Mouse (Mus musculus): ENCODE data around the gene Thbs3.

Gene Thbs3

GRCm38 (mm10) chr3:89226900-89227299 is 11.9 kb downstream of the Thbs3 start, which contains the start of gene Mtx1:
Gene Mtx1, minus strand, starts transcription at chr3:89227088.
- no peak for DNase-seq (ENCODE audit: low spot score in 2 of 2)

- peak; percentile 85 to 92 for DNase-seq (ENCODE audit: low spot score in 2 of 2)
These were observed 12.6 kb downstream of the Thbs3 start for GRCm38 (mm10) chr3:89227307-89228179.

GRCm38 (mm10) chr3:89228180-89228549 is 13.2 kb downstream of the Thbs3 start:
- DNase-seq (ENCODE audit: low spot score in 2 of 2), result peak in 1 of 2 experiments; percentile 88

GRCm38 (mm10) chr3:89228836-89229235 is 13.9 kb downstream of the Thbs3 start, which contains the start of gene Muc1:
Gene Muc1, plus strand, starts transcription at chr3:89229057.
- no peak for DNase-seq (ENCODE audit: low spot score in 2 of 2)

DNA sequence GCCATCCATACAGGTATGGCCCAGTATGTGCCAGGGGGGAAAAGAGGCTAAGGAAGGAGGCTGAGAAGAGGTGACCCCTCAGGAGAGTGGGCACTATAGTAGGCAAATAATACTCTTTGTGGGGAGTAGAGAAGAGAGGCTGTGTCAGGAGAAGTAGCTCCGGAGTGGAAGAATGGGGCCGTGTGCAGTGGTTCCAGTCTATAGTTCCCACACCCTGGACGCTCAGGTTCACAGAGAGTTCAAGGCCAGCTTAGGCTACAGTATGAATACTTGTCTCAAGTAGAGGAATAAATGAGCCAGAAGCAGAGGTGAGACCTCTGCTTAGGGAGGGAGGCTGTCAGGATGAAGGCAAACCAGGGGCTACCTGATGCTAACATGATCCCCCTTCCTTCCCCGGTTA is 14.3 kb downstream of the Thbs3 start:
- DNase-seq (ENCODE audit: low spot score in 2 of 2), result no peak

DNA sequence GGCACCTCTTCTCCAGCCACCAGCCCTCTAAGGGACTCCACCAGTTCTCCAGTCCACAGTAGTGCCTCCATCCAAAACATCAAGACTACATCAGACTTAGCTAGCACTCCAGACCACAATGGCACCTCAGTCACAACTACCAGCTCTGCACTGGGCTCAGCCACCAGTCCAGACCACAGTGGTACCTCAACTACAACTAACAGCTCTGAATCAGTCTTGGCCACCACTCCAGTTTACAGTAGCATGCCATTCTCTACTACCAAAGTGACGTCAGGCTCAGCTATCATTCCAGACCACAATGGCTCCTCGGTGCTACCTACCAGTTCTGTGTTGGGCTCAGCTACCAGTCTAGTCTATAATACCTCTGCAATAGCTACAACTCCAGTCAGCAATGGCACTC is 15.6 kb downstream of the Thbs3 start:
- no peak for DNase-seq (ENCODE audit: low spot score in 2 of 2)

DNA sequence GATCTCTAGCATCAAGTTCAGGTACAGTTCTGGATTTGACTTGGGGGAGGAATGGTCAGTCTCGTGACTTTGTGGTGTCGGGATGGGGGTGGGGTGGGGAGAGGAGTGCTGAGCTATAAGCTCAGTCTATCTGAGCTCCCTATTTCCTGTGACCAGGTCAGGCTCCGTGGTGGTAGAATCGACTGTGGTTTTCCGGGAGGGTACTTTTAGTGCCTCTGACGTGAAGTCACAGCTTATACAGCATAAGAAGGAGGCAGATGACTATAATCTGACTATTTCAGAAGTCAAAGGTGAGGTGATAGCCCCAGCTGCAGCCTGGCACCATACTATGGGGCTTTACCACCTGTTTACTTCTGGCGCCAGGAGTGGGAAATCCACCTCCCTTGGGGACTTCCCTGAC is 16.4 kb downstream of the Thbs3 start:
- no peak for DNase-seq (ENCODE audit: low spot score in 2 of 2)

DNA sequence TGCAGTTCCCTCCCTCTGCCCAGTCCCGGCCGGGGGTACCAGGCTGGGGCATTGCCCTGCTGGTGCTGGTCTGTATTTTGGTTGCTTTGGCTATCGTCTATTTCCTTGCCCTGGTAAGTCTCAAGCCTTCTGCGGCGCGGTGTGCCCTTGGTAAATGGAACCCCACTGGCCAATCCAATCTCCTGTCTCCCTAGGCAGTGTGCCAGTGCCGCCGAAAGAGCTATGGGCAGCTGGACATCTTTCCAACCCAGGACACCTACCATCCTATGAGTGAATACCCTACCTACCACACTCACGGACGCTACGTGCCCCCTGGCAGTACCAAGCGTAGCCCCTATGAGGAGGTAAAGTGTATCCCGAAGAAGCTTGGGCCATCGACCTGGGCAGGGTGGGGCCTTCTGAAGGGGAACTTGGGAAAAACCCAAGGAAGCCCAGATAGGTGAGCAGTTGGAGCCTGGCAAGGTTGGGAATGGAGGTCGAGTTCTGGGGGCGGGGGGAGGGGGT is 16.8 kb downstream of the Thbs3 start:
- DNase-seq (ENCODE audit: low spot score in 2 of 2), result no peak

- no peak for DNase-seq (ENCODE audit: low spot score in 2 of 2)
These were observed 17.6 kb downstream of the Thbs3 start for GRCm38 (mm10) chr3:89232614-89233013.

- DNase-seq (ENCODE audit: low spot score in 2 of 2), result no peak
These were observed 18.7 kb downstream of the Thbs3 start for GRCm38 (mm10) chr3:89233562-89234110.

GRCm38 (mm10) chr3:89236516-89236915 is 21.5 kb downstream of the Thbs3 start:
- DNase-seq (ENCODE audit: low spot score in 2 of 2), result peak in 1 of 2 experiments; percentile 60

DNA sequence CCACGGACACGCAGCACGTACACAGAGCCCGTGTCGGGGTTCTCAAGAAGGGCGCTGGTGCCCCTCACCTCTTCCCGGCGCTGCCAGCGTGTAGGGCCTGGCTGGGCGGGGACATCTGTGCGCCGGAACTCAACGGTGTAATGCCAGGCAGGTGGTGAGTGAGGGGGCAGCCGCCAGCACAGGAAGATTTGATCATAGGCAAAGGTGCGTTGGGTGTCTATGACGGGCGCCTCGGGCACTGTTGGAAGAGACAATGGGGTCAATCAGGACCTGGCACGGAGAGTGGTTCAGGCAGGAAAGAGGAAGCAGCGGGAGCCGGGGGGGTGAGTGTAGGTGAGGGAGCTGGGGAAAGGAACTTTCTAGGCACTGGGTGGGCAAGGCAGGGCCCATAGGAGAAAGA is 22.7 kb downstream of the Thbs3 start:
- no peak for DNase-seq (ENCODE audit: low spot score in 2 of 2)

DNA sequence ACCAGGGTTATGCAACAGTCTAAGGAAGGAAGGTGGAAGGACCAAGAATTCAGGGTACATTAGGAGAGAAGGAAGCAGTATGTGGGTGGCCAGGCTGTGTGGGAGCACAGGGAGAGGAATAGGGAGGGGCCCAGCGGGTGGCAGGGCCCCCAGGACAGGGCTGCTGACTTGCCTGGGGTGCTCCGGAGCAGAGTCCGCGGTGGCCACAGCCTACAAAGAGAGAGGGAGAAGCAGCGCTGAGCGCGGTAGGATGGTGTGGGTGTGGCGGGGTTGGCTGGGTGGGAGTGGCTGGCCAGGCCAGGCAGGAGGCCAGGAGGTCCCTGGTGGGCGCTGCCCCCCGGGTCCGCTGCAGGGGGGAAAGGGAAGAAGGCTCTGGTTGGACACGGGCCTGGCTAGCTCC is 23.5 kb downstream of the Thbs3 start:
- no peak for DNase-seq (ENCODE audit: low spot score in 2 of 2)

- peak in 1 of 2 experiments; percentile 64 for DNase-seq (ENCODE audit: low spot score in 2 of 2)
These were observed 27.4 kb downstream of the Thbs3 start for GRCm38 (mm10) chr3:89242331-89242895.

DNA sequence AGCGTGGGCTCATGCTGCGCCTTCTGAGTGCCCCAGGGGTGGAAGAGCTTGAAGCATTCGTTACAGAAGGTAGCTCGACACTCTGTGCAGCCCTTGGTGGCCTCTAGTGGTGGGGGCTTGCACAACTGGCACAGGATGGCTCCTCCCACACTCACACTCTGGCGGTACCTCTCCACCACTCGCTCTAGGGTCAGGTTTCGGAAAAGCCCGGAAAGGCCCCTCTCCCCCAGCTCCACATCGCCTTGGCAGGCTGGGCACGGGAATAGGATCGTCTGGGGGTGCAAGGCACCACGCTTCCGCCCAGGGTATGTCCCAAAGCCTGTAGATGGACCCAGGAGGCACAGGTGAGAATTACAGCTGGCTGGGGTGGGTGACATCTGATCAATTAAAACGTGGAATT is 28.6 kb downstream of the Thbs3 start:
- DNase-seq (ENCODE audit: low spot score in 2 of 2), result no peak

DNA sequence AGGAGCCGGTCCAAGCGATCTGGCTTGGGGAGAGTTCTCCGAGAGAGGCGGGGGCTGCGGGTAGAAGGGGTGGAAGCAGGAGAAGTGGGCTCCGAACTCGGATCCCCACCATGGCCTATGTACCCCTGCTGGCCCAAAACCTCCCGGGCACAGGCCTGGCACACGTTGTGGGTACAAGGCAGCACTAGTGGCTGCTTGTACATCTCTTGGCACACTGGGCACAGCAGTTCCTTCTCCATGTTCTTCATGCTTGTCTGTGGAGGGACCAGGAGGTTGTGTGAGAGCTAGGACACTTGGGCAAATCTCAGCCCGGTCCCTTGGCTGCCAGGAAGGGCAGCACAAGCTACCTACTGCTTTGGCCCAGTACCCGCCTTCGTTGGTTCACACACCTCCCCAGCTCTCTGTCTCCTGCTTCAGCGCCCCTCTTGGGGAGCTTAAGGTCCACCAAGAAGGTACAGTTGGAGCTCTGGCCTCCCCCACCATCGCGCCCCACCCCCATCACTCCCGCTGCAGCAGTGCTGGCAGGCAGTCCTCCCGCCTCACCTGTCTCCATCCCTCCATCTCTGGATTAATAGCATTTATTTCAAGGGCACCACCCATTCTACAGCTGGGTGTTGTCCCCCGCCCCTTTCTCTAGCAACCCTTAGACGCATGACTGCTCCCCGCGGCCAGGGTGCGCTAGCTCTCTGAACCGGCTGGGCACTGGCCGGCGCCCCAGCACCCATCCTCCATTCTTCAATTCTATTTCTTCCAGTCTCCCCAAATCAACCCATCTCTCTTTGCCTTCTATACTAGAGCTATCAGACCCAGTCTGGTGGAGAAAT is 29.4 kb downstream of the Thbs3 start:
- no peak for DNase-seq (ENCODE audit: low spot score in 2 of 2)

- DNase-seq (ENCODE audit: low spot score in 2 of 2), result peak; percentile 50 to 60
These were observed 30.2 kb downstream of the Thbs3 start for GRCm38 (mm10) chr3:89244982-89245687.

GRCm38 (mm10) chr3:89245688-89246171 is 30.8 kb downstream of the Thbs3 start, which contains the start of gene Krtcap2:
Gene Krtcap2, plus strand, starts transcription at chr3:89245966.
- DNase-seq (ENCODE audit: low spot score in 2 of 2), result peak; percentile 66 to 78

GRCm38 (mm10) chr3:89246261-89247100 is 31.5 kb downstream of the Thbs3 start, which contains the start of gene Trim46:
Gene Trim46, minus strand, starts transcription at chr3:89246309.
- peak; percentile 85 to 92 for DNase-seq (ENCODE audit: low spot score in 2 of 2)

GRCm38 (mm10) chr3:89247466-89247865 is 32.5 kb downstream of the Thbs3 start:
- no peak for DNase-seq (ENCODE audit: low spot score in 2 of 2)
